Mouse (Mus musculus): ENCODE results near the gene Arl4c. TPM values are rescaled to one million over a fixed set of nuclear protein-coding genes. Genes with fewer than 3 reads are reported as not detected.

Gene Arl4c
- total and polyA plus RNA-seq, 3 experiments, result 0.11 TPM; not detected in 2

DNA sequence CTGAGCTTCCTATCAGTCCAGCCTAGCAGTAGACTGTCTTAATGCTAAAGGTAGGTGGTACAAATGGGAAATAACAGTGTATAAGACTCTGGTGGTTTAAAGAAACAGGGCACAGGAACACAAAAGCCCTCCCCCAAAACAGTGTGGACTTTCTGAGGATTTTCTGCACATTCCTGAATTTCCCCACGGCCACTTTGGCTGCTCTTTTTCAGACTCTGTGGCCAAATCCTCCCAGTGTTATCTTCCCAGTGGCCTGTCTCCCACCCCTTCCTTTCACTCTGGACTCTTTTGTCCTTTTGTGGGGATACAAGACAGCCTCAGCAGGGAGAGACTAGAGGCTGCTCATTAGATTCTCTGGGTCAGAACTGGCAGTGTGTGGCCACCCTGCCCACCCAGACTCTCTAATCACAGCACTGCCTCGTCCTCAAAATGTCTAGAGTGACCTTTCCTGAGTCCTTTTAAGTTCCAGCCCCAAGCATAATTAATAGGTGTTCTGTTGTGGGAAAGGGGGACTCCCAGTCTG, 72.0 kb downstream of the Arl4c start:
- Histone ChIP-seq H3K36me3 (replicated peaks) (no peaks in the 10 kb centered on the region), H3K9me3 (replicated peaks) (no peaks in the 10 kb centered on the region), H3K4me1 (ENCODE audit: insufficient read depth, low read depth, low read length) (no peaks in the 10 kb centered on the region), H3K27me3 (ENCODE audit: insufficient read depth, low read length) (no peaks in the 10 kb centered on the region), H3K4me3 (ENCODE audit: low read depth, low read length) (no peak overlapping the region)
- DNase-seq (ENCODE audit: low spot score) (no peak), ATAC-seq (ENCODE audit: extremely low read depth, insufficient number of reproducible peaks, low FRiP score, poor library complexity, severe bottlenecking) (no peak)
- TF ChIP-seq GATA2 (IDR thresholded peaks at IDR 0.05; ENCODE audit: borderline replicate concordance, low read depth, low read length) (no peak), CTCF (IDR thresholded peaks at IDR 0.05; ENCODE audit: low read depth, low read length) (no peak), TAL1 (conservative IDR thresholded peaks at IDR 0.05; ENCODE audit: low read depth, low read length) (no peak), POLR2AphosphoS5 (IDR thresholded peaks at IDR 0.05; ENCODE audit: insufficient replicate concordance, low read depth, low read length) (no peak), GATA1 (IDR thresholded peaks at IDR 0.05; ENCODE audit: borderline replicate concordance, low read length) (no peak)

DNA sequence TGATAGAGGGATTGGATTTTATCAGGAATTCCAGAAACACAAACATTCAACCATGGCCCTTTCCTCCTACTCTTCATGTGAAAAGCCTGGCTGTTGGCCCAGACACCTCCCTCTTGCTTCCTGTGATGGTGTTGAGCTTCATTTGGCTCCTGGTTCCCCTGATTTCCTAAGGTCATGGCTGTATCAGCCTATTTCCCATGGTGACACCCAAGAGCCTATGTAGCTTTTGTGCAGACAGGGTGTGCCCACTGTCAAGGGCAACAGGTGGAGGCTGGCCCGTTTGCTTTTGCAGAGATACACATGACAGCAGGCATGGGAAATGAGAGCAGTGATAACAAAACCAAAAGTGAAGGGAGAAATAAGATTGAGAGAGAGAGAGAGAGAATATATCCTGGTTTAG, 76.8 kb downstream of the Arl4c start:
- TF ChIP-seq GATA2 (IDR thresholded peaks at IDR 0.05; ENCODE audit: borderline replicate concordance, low read depth, low read length), result no peak
- TF ChIP-seq TAL1 (conservative IDR thresholded peaks at IDR 0.05; ENCODE audit: low read depth, low read length), result no peak
- no peak for TF ChIP-seq CTCF (IDR thresholded peaks at IDR 0.05; ENCODE audit: low read depth, low read length)
- TF ChIP-seq GATA1 (IDR thresholded peaks at IDR 0.05; ENCODE audit: borderline replicate concordance, low read length), result no peak
- TF ChIP-seq POLR2AphosphoS5 (IDR thresholded peaks at IDR 0.05; ENCODE audit: insufficient replicate concordance, low read depth, low read length), result no peak
- Histone ChIP-seq H3K4me3 (ENCODE audit: low read depth, low read length) (no peak overlapping the region), H3K36me3 (replicated peaks) (no peaks in the 10 kb centered on the region), H3K4me1 (ENCODE audit: insufficient read depth, low read depth, low read length) (no peaks in the 10 kb centered on the region), H3K9me3 (replicated peaks) (no peaks in the 10 kb centered on the region), H3K27me3 (ENCODE audit: insufficient read depth, low read length) (no peaks in the 10 kb centered on the region; the same call in 1 of the 2 replicates)
- DNase-seq (ENCODE audit: low spot score) (no peak), ATAC-seq (ENCODE audit: extremely low read depth, insufficient number of reproducible peaks, low FRiP score, poor library complexity, severe bottlenecking) (no peak)

DNA sequence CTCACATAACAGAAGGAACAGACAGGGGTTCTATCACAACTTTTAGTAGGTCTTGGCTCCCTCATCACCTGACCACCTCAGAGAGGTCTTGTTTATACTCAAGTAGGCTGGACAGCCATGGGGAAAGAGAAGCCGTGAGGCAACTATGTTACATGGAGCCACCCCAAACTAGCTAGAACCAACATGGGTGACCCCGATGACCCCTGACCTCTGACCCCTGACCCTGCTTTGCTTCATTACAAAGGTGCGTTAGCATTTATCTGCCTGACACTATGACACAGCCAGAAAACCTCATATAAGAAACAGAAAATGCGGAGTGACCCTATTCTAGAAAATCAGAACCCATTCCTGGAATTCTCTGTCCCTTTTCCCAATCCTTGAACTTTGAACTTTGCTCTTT, 77.6 kb downstream of the Arl4c start:
- H3K4me3 ChIP-seq (ENCODE audit: low read depth, low read length), result no peak overlapping the region
- no peaks in the 10 kb centered on the region for H3K9me3 ChIP-seq (replicated peaks)
- no peaks in the 10 kb centered on the region; the same call in 1 of the 2 replicates for H3K27me3 ChIP-seq (ENCODE audit: insufficient read depth, low read length)
- no peak for ATAC-seq (ENCODE audit: extremely low read depth, insufficient number of reproducible peaks, low FRiP score, poor library complexity, severe bottlenecking)
- no peaks in the 10 kb centered on the region for H3K36me3 ChIP-seq (replicated peaks)
- H3K4me1 ChIP-seq (ENCODE audit: insufficient read depth, low read depth, low read length), result no peaks in the 10 kb centered on the region; the same call in 1 of the 2 replicates
- no peak for DNase-seq (ENCODE audit: low spot score)
- TF ChIP-seq GATA2 (IDR thresholded peaks at IDR 0.05; ENCODE audit: borderline replicate concordance, low read depth, low read length), result no peak
- TF ChIP-seq GATA1 (IDR thresholded peaks at IDR 0.05; ENCODE audit: borderline replicate concordance, low read length), result no peak
- no peak for TF ChIP-seq TAL1 (conservative IDR thresholded peaks at IDR 0.05; ENCODE audit: low read depth, low read length)
- TF ChIP-seq CTCF (IDR thresholded peaks at IDR 0.05; ENCODE audit: low read depth, low read length), result no peak
- TF ChIP-seq POLR2AphosphoS5 (IDR thresholded peaks at IDR 0.05; ENCODE audit: insufficient replicate concordance, low read depth, low read length), result no peak

DNA sequence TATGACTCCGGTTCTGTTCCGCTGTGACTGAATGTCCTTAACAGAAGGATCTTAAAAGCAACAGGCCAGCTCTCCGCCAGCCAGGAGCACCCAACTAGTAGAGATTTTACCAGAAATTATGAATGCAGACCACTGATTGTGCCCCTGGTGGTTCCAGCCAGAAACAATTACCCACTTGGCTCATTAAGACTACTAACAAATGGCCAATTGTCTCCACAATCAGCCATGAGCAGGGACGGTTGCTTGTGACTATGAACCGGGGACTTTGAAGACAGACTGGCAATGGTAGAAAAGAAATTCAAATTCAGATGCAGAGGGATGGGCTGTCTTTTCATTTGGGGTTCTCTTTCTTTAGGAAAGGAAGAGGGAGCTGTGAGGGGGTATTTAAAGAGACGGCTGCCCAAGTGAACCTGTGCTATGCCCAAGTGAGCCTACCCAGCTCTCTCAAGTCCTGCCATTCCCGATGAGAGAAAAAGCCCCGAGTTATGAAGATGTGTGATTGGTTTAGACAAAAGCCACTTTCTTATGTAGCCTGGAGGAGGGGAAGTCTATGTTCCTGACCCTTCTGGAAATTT, 78.4 kb downstream of the Arl4c start:
- H3K9me3 ChIP-seq (replicated peaks), result no peaks in the 10 kb centered on the region
- no peak overlapping the region for H3K4me3 ChIP-seq (ENCODE audit: low read depth, low read length)
- no peaks in the 10 kb centered on the region; the same call in 1 of the 2 replicates for H3K4me1 ChIP-seq (ENCODE audit: insufficient read depth, low read depth, low read length)
- no peak for DNase-seq (ENCODE audit: low spot score)
- H3K27me3 ChIP-seq (ENCODE audit: insufficient read depth, low read length), result no peaks in the 10 kb centered on the region; the same call in 1 of the 2 replicates
- H3K36me3 ChIP-seq (replicated peaks), result no peaks in the 10 kb centered on the region
- TF ChIP-seq GATA2 (IDR thresholded peaks at IDR 0.05; ENCODE audit: borderline replicate concordance, low read depth, low read length) (no peak), CTCF (IDR thresholded peaks at IDR 0.05; ENCODE audit: low read depth, low read length) (no peak), POLR2AphosphoS5 (IDR thresholded peaks at IDR 0.05; ENCODE audit: insufficient replicate concordance, low read depth, low read length) (no peak)
- ATAC-seq (ENCODE audit: extremely low read depth, insufficient number of reproducible peaks, low FRiP score, poor library complexity, severe bottlenecking), result no peak

Other genes with a start within 250 kb of the Arl4c start
- not detected in 2 replicates for gene Glrp1, start 192.2 kb downstream of the Arl4c start, total RNA-seq (2014; fragmentation: Nextera tagmentation)
- gene Glrp1, start 192.2 kb downstream of the Arl4c start, total RNA-seq (2017), result 0.16 TPM in 1 of 2 replicates, not detected in the other
- gene Glrp1, start 192.2 kb downstream of the Arl4c start, polyA plus RNA-seq (2012), result not detected in 2 replicates

Measured in G1E (cell line).